ENCODE assay signal across 14 mouse cellular contexts in genomic region chr8:120525135-120525534, GRCm38 (mm10).
DNase-seq lines count a peak whose midpoint lies in the region; ATAC-seq lines count a peak whose summit lies in the region.
"Had no signal": no experiment of that assay in that cellular context is flagged by ENCODE, and none has a peak within 500 bp of the region (broad histone marks: within the 10 kb centered on the region; RNA-seq: fewer than 3 reads in every experiment).

No protein-coding gene starts in this region.

- H3K4me3 ChIP-seq in heart, embryonic 13.5 days = no peak overlapping the region
- H3K4me3 ChIP-seq in neural tube, embryonic 12.5 days = no peak overlapping the region
- no peak overlapping the region for H3K4me3 ChIP-seq in limb, embryonic 10.5 days
- H3K4me3 ChIP-seq in kidney, embryonic 16.5 days (ENCODE audit: low read length) = no peak overlapping the region
- H3K4me3 ChIP-seq: stomach, embryonic 15.5 days had no signal

- no peak for ATAC-seq in heart, embryonic 13.5 days (ENCODE audit: extremely low read depth, insufficient number of reproducible peaks, low FRiP score, low TSS enrichment)
- ATAC-seq in neural tube, embryonic 12.5 days (ENCODE audit: low FRiP score, low read depth) = no peak
- no peak for ATAC-seq in kidney, embryonic 16.5 days (ENCODE audit: low FRiP score, low TSS enrichment)

- H3K27ac ChIP-seq in heart, embryonic 13.5 days (replicated peaks) = peak overlapping the region; percentile 88
- peak overlapping the region; percentile 5; the same call in 1 of the 2 replicates for H3K27ac ChIP-seq in neural tube, embryonic 12.5 days
- peak overlapping the region; percentile 32; the same call in 1 of the 2 replicates for H3K27ac ChIP-seq in limb, embryonic 10.5 days
- H3K27ac ChIP-seq in kidney, embryonic 16.5 days (ENCODE audit: low read length) = no peak overlapping the region

- peaks cover 82% of the 10 kb centered on the region for H3K4me1 ChIP-seq in heart, embryonic 13.5 days
- H3K4me1 ChIP-seq in neural tube, embryonic 12.5 days = peaks cover 91% of the 10 kb centered on the region
- peaks cover 92% of the 10 kb centered on the region for H3K4me1 ChIP-seq in limb, embryonic 10.5 days
- peaks cover 55% of the 10 kb centered on the region for H3K4me1 ChIP-seq in kidney, embryonic 16.5 days (ENCODE audit: insufficient read depth, low read length)

- peak overlapping the region; percentile 20 for H3K4me2 ChIP-seq in heart, embryonic 13.5 days
- no peak overlapping the region for H3K4me2 ChIP-seq in neural tube, embryonic 12.5 days (replicated peaks)
- H3K4me2 ChIP-seq in kidney, embryonic 16.5 days (replicated peaks; ENCODE audit: low read depth, low read length) = no peak overlapping the region
- H3K4me2 ChIP-seq: stomach, embryonic 15.5 days had no signal

- H3K9ac ChIP-seq in heart, embryonic 13.5 days = peak overlapping the region; percentile 66
- 0 out of 2 replicates have a peak overlapping the region, but pooled peaks have one; percentile 18 for H3K9ac ChIP-seq in neural tube, embryonic 12.5 days
- H3K9ac ChIP-seq in kidney, embryonic 16.5 days (replicated peaks; ENCODE audit: low read length) = no peak overlapping the region
- H3K9ac ChIP-seq: stomach, embryonic 15.5 days had no signal

- H3K27me3 ChIP-seq in heart, embryonic 13.5 days (replicated peaks) = no peaks in the 10 kb centered on the region
- no peaks in the 10 kb centered on the region for H3K27me3 ChIP-seq in neural tube, embryonic 12.5 days (replicated peaks)
- peaks cover 54% of the 10 kb centered on the region for H3K27me3 ChIP-seq in limb, embryonic 10.5 days (ENCODE audit: low read depth, poor library complexity, severe bottlenecking)
- H3K27me3 ChIP-seq in kidney, embryonic 16.5 days (ENCODE audit: insufficient read depth, low read length) = no peaks in the 10 kb centered on the region
- H3K27me3 ChIP-seq: stomach, embryonic 15.5 days had no signal

- H3K9me3 ChIP-seq in heart, embryonic 13.5 days = no peaks in the 10 kb centered on the region
- no peaks in the 10 kb centered on the region for H3K9me3 ChIP-seq in neural tube, embryonic 12.5 days
- H3K9me3 ChIP-seq in limb, embryonic 10.5 days (replicated peaks) = no peaks in the 10 kb centered on the region
- H3K9me3 ChIP-seq in kidney, embryonic 16.5 days (ENCODE audit: low read length) = no peaks in the 10 kb centered on the region
- H3K9me3 ChIP-seq: stomach, embryonic 15.5 days had no signal

- WGBS in heart, embryonic 13.5 days = 40% methylated on average over 1 of the region's 1 CpGs
- WGBS in neural tube, embryonic 12.5 days = 60% methylated on average over 1 of the region's 1 CpGs
- 71% methylated on average over 1 of the region's 1 CpGs for WGBS in limb, embryonic 10.5 days
- 81% methylated on average over 1 of the region's 1 CpGs for WGBS in kidney, embryonic 16.5 days

- H3K36me3 ChIP-seq in heart, embryonic 13.5 days = no peaks in the 10 kb centered on the region
- no peaks in the 10 kb centered on the region for H3K36me3 ChIP-seq in neural tube, embryonic 12.5 days
- H3K36me3 ChIP-seq in limb, embryonic 10.5 days = no peaks in the 10 kb centered on the region
- H3K36me3 ChIP-seq in kidney, embryonic 16.5 days (ENCODE audit: insufficient read depth, low read length) = no peaks in the 10 kb centered on the region
- H3K36me3 ChIP-seq: stomach, embryonic 15.5 days had no signal

- no peak for DNase-seq in heart, adult 9 months (ENCODE audit: low spot score in 2 of 2)
- DNase-seq in neural tube, embryonic 10.5 days (ENCODE audit: extremely low spot score, low spot score) = no peak
- no peak for DNase-seq in limb, embryonic 10.5 days (ENCODE audit: low spot score)
- no peak for DNase-seq in urinary bladder, postnatal 36 days (ENCODE audit: low spot score in 2 of 2)
- DNase-seq: cerebellum, adult 8-10 months; kidney, postnatal 14 days; layer of hippocampus, postnatal 36 days; lung, postnatal 10 days; right cerebral cortex, postnatal 25 days; thymus, postnatal 25 days had no signal
